ENCODE assay signal across 8 mouse cellular contexts in genomic region chr11:59226787-59227603, GRCm38 (mm10). TPM values are rescaled to one million over a fixed set of nuclear protein-coding genes. Genes with fewer than 3 reads are reported as not detected.
DNase-seq lines count a peak whose midpoint lies in the region; ATAC-seq lines count a peak whose summit lies in the region.

No protein-coding gene starts in this region.

- H3K27ac ChIP-seq in heart, embryonic 11.5 days (ENCODE audit: low read depth, low read length) = peak overlapping the region; percentile 98
- H3K27ac ChIP-seq in brown adipose tissue, adult 24 weeks (replicated peaks; ENCODE audit: low read depth, low read length) = peak overlapping the region; percentile 98
- peak overlapping the region; percentile 90 for H3K27ac ChIP-seq in hindbrain, embryonic 11.5 days (ENCODE audit: low read depth, low read length)
- peak overlapping the region; percentile 91 for H3K27ac ChIP-seq in liver, embryonic 11.5 days (ENCODE audit: low read depth, low read length)
- peak overlapping the region; percentile 94 for H3K27ac ChIP-seq in neural tube, embryonic 15.5 days (replicated peaks)

- no peaks in the 10 kb centered on the region for H3K9me3 ChIP-seq in heart, embryonic 11.5 days (replicated peaks; ENCODE audit: control insufficient read depth, low read length)
- H3K9me3 ChIP-seq in hindbrain, embryonic 11.5 days (ENCODE audit: control insufficient read depth, low read length) = no peaks in the 10 kb centered on the region
- H3K9me3 ChIP-seq in liver, embryonic 11.5 days (ENCODE audit: control insufficient read depth, low read length) = no peaks in the 10 kb centered on the region
- H3K9me3 ChIP-seq in neural tube, embryonic 15.5 days (replicated peaks) = no peaks in the 10 kb centered on the region

- H3K4me3 ChIP-seq in heart, embryonic 11.5 days (ENCODE audit: low read depth, low read length) = peak overlapping the region; percentile 91
- peak overlapping the region; percentile 89 for H3K4me3 ChIP-seq in brown adipose tissue, adult 24 weeks (ENCODE audit: insufficient read depth, low read depth, low read length)
- H3K4me3 ChIP-seq in hindbrain, embryonic 11.5 days (ENCODE audit: low read depth, low read length) = peak overlapping the region; percentile 86
- peak overlapping the region; percentile 86 for H3K4me3 ChIP-seq in liver, embryonic 11.5 days (ENCODE audit: low read depth, low read length)
- H3K4me3 ChIP-seq in neural tube, embryonic 15.5 days (replicated peaks) = peak overlapping the region; percentile 83

- ATAC-seq in heart, embryonic 11.5 days (replicated peaks; ENCODE audit: insufficient number of reproducible peaks, low FRiP score, low TSS enrichment) = no peak
- no peak for ATAC-seq in hindbrain, embryonic 11.5 days (ENCODE audit: low FRiP score)
- ATAC-seq in liver, embryonic 11.5 days (replicated peaks; ENCODE audit: low FRiP score) = no peak
- no peak for ATAC-seq in neural tube, embryonic 15.5 days (ENCODE audit: low FRiP score)
- no peak for ATAC-seq in activated CD4-positive, CD25-positive, alpha-beta regulatory T cell, adult 4 months

- peak overlapping the region; percentile 91 for H3K4me2 ChIP-seq in heart, embryonic 11.5 days
- peak overlapping the region; percentile 92 for H3K4me2 ChIP-seq in hindbrain, embryonic 11.5 days (replicated peaks; ENCODE audit: low read depth, low read length)
- H3K4me2 ChIP-seq in liver, embryonic 11.5 days = peak overlapping the region; percentile 98
- peak overlapping the region; percentile 89 for H3K4me2 ChIP-seq in neural tube, embryonic 15.5 days

- H3K36me3 ChIP-seq in heart, embryonic 11.5 days (ENCODE audit: control insufficient read depth, insufficient read depth, low read length) = no peaks in the 10 kb centered on the region
- H3K36me3 ChIP-seq in hindbrain, embryonic 11.5 days (ENCODE audit: control insufficient read depth, insufficient read depth, low read length) = 0 out of 2 replicates have a peak, but pooled peaks cover 2% of the 10 kb centered on the region
- H3K36me3 ChIP-seq in liver, embryonic 11.5 days (ENCODE audit: control insufficient read depth, insufficient read depth, low read length) = peaks cover 4% of the 10 kb centered on the region; the same call in 1 of the 2 replicates
- H3K36me3 ChIP-seq in neural tube, embryonic 15.5 days = no peaks in the 10 kb centered on the region

- peaks cover 42% of the 10 kb centered on the region for H3K4me1 ChIP-seq in heart, embryonic 11.5 days (ENCODE audit: control insufficient read depth, insufficient read depth, low read length)
- H3K4me1 ChIP-seq in brown adipose tissue, adult 24 weeks (ENCODE audit: control insufficient read depth, insufficient read depth, insufficient read length, low read length) = peaks cover 21% of the 10 kb centered on the region
- H3K4me1 ChIP-seq in hindbrain, embryonic 11.5 days (replicated peaks; ENCODE audit: control insufficient read depth, insufficient read depth, low read length) = peaks cover 10% of the 10 kb centered on the region
- H3K4me1 ChIP-seq in liver, embryonic 11.5 days (replicated peaks; ENCODE audit: control insufficient read depth, insufficient read depth, low read length) = peaks cover 55% of the 10 kb centered on the region
- peaks cover 60% of the 10 kb centered on the region for H3K4me1 ChIP-seq in neural tube, embryonic 15.5 days

- peak overlapping the region; percentile 100 for H3K9ac ChIP-seq in heart, embryonic 11.5 days (ENCODE audit: low read depth, low read length)
- H3K9ac ChIP-seq in hindbrain, embryonic 11.5 days (ENCODE audit: low read depth, low read length) = peak overlapping the region; percentile 97
- H3K9ac ChIP-seq in liver, embryonic 11.5 days (ENCODE audit: low read depth, low read length) = peak overlapping the region; percentile 92
- peak overlapping the region; percentile 98 for H3K9ac ChIP-seq in neural tube, embryonic 15.5 days (replicated peaks)

- 3% methylated on average over 21 of the region's 21 CpGs for WGBS in heart, embryonic 11.5 days (ENCODE audit: insufficient replicate concordance)
- WGBS in hindbrain, embryonic 11.5 days = 5% methylated on average over 21 of the region's 21 CpGs
- 4% methylated on average over 21 of the region's 21 CpGs for WGBS in liver, embryonic 11.5 days
- 6% methylated on average over 21 of the region's 21 CpGs for WGBS in neural tube, embryonic 15.5 days

- no peaks in the 10 kb centered on the region for H3K27me3 ChIP-seq in heart, embryonic 11.5 days (ENCODE audit: control insufficient read depth, insufficient read depth, low read length)
- H3K27me3 ChIP-seq in hindbrain, embryonic 11.5 days (ENCODE audit: control insufficient read depth, insufficient read depth, low read length) = no peaks in the 10 kb centered on the region
- H3K27me3 ChIP-seq in liver, embryonic 11.5 days (replicated peaks; ENCODE audit: control insufficient read depth, insufficient read depth, low read length) = no peaks in the 10 kb centered on the region
- no peaks in the 10 kb centered on the region for H3K27me3 ChIP-seq in neural tube, embryonic 15.5 days (replicated peaks)

- intact Hi-C loops in heart, postnatal 14 days (cut with DNase I) = loop anchor here (10.0 kb wide), 1 partner anchor 272 kb away; the partner anchor contains the start of genes Hist3h2a and Trim17

- DNase-seq in heart, postnatal 14 days = no peak
- peak; percentile 25 for DNase-seq in hindbrain, embryonic 11.5 days (ENCODE audit: low spot score)
- no peak for DNase-seq in liver, embryonic 11.5 days (ENCODE audit: low spot score)
- no peak for DNase-seq in right cerebral cortex, adult 2 months (ENCODE audit: low spot score in 2 of 2)

RNA-seq across cellular contexts. Expression of gene Arf1, which starts 1.1 kb away (rescaled TPM):
- 575 and 646 TPM in 2 replicates for polyA plus RNA-seq in heart, embryonic 11.5 days (2014; fragmentation: Nextera tagmentation; extraction: Ambion mirVana)
- 100 to 1,000 TPM; 273 to 286 TPM for total RNA-seq in heart, postnatal 14 days (2021)
- 211 and 220 TPM in 2 replicates for polyA plus RNA-seq in brown adipose tissue, adult 24 weeks (2012; ENCODE audit: insufficient read depth, insufficient read length, missing spikeins)
- 610 and 623 TPM in 2 replicates for polyA plus RNA-seq in hindbrain, embryonic 11.5 days (2014; fragmentation: Nextera tagmentation; extraction: Ambion mirVana)
- 505 and 548 TPM in 2 replicates for polyA plus RNA-seq in liver, embryonic 11.5 days (2014; fragmentation: Nextera tagmentation; extraction: Ambion mirVana)
- 645 and 662 TPM in 2 replicates for polyA plus RNA-seq in neural tube, embryonic 15.5 days (2015; fragmentation: Nextera tagmentation; extraction: Ambion mirVana)
- 100 to 1,000 TPM; 301 to 312 TPM for polyA plus RNA-seq in activated CD4-positive, CD25-positive, alpha-beta regulatory T cell, adult 4 months (2017; shearing (Covaris generic))

RNA-seq across cellular contexts. Expression of gene 2310033P09Rik, which starts 18.9 kb away (rescaled TPM):
- 23.7 and 24.5 TPM in 2 replicates for polyA plus RNA-seq in heart, embryonic 11.5 days (2014; fragmentation: Nextera tagmentation; extraction: Ambion mirVana)
- 1 to 10 TPM; 7.9 to 8.2 TPM for total RNA-seq in heart, postnatal 14 days (2021)
- polyA plus RNA-seq in brown adipose tissue, adult 24 weeks (2012; ENCODE audit: insufficient read depth, insufficient read length, missing spikeins) = 5.6 and 11.0 TPM in 2 replicates
- polyA plus RNA-seq in hindbrain, embryonic 11.5 days (2014; fragmentation: Nextera tagmentation; extraction: Ambion mirVana) = 33.4 and 40.9 TPM in 2 replicates
- 38.4 and 41.3 TPM in 2 replicates for polyA plus RNA-seq in liver, embryonic 11.5 days (2014; fragmentation: Nextera tagmentation; extraction: Ambion mirVana)
- 27.3 and 28.6 TPM in 2 replicates for polyA plus RNA-seq in neural tube, embryonic 15.5 days (2015; fragmentation: Nextera tagmentation; extraction: Ambion mirVana)
- polyA plus RNA-seq in activated CD4-positive, CD25-positive, alpha-beta regulatory T cell, adult 4 months (2017; shearing (Covaris generic)) = 10 to 100 TPM; 17.5 to 18.7 TPM

RNA-seq across cellular contexts. Expression of gene Mrpl55, which starts 24.7 kb away (rescaled TPM):
- polyA plus RNA-seq in heart, embryonic 11.5 days (2014; fragmentation: Nextera tagmentation; extraction: Ambion mirVana) = 98.5 and 102 TPM in 2 replicates
- total RNA-seq in heart, postnatal 14 days (2021) = 10 to 100 TPM; 91.5 to 95.2 TPM
- polyA plus RNA-seq in brown adipose tissue, adult 24 weeks (2012; ENCODE audit: insufficient read depth, insufficient read length, missing spikeins) = 118 and 139 TPM in 2 replicates
- 87.4 and 96.7 TPM in 2 replicates for polyA plus RNA-seq in hindbrain, embryonic 11.5 days (2014; fragmentation: Nextera tagmentation; extraction: Ambion mirVana)
- 104 and 106 TPM in 2 replicates for polyA plus RNA-seq in liver, embryonic 11.5 days (2014; fragmentation: Nextera tagmentation; extraction: Ambion mirVana)
- 99.3 and 103 TPM in 2 replicates for polyA plus RNA-seq in neural tube, embryonic 15.5 days (2015; fragmentation: Nextera tagmentation; extraction: Ambion mirVana)
- 10 to 100 TPM; 49.4 to 50.0 TPM for polyA plus RNA-seq in activated CD4-positive, CD25-positive, alpha-beta regulatory T cell, adult 4 months (2017; shearing (Covaris generic))

RNA-seq across cellular contexts. Expression of gene Guk1, which starts 35.0 kb away (rescaled TPM):
- polyA plus RNA-seq in heart, embryonic 11.5 days (2014; fragmentation: Nextera tagmentation; extraction: Ambion mirVana) = 121 and 125 TPM in 2 replicates
- total RNA-seq in heart, postnatal 14 days (2021) = 10 to 100 TPM; 79.4 to 83.8 TPM
- polyA plus RNA-seq in brown adipose tissue, adult 24 weeks (2012; ENCODE audit: insufficient read depth, insufficient read length, missing spikeins) = 89.3 and 122 TPM in 2 replicates
- 105 and 107 TPM in 2 replicates for polyA plus RNA-seq in hindbrain, embryonic 11.5 days (2014; fragmentation: Nextera tagmentation; extraction: Ambion mirVana)
- polyA plus RNA-seq in liver, embryonic 11.5 days (2014; fragmentation: Nextera tagmentation; extraction: Ambion mirVana) = 131 and 134 TPM in 2 replicates
- 225 and 262 TPM in 2 replicates for polyA plus RNA-seq in neural tube, embryonic 15.5 days (2015; fragmentation: Nextera tagmentation; extraction: Ambion mirVana)
- 10 to 100 TPM; 60.2 to 63.5 TPM for polyA plus RNA-seq in activated CD4-positive, CD25-positive, alpha-beta regulatory T cell, adult 4 months (2017; shearing (Covaris generic))

RNA-seq across cellular contexts. Expression of gene Gjc2, which starts 44.0 kb away (rescaled TPM):
- 0.11 TPM in 1 of 2 replicates, not detected in the other for polyA plus RNA-seq in heart, embryonic 11.5 days (2014; fragmentation: Nextera tagmentation; extraction: Ambion mirVana)
- 1 to 10 TPM; 1.1 TPM for total RNA-seq in heart, postnatal 14 days (2021)
- not detected in 2 replicates for polyA plus RNA-seq in brown adipose tissue, adult 24 weeks (2012; ENCODE audit: insufficient read depth, insufficient read length, missing spikeins)
- polyA plus RNA-seq in hindbrain, embryonic 11.5 days (2014; fragmentation: Nextera tagmentation; extraction: Ambion mirVana) = not detected in 2 replicates
- polyA plus RNA-seq in liver, embryonic 11.5 days (2014; fragmentation: Nextera tagmentation; extraction: Ambion mirVana) = 0.07 TPM in 1 of 2 replicates, not detected in the other
- polyA plus RNA-seq in neural tube, embryonic 15.5 days (2015; fragmentation: Nextera tagmentation; extraction: Ambion mirVana) = 0.29 and 0.42 TPM in 2 replicates
- not detected for polyA plus RNA-seq in activated CD4-positive, CD25-positive, alpha-beta regulatory T cell, adult 4 months (2017; shearing (Covaris generic))
